Comparison of ENCODE assay signal across 8 mouse cellular contexts in the genomic region with DNA sequence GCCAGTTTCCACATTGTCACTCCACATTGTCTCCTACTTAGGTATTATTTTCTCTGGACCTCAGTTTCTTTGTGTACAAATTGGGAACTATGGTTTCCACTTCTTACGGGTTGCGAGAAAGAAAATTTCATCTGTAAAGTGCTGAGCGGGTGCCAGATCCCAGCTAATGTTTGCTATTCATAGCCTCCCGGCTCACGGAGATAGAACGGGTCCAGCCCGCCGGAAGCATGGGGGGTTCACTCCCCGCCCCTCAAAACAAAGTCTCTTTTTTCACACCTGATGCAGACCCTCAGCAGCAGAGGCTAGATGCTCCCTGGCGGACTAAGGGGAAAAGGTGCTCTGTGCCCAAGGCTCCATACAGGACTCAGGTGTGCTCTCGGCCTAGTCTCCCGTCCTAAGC. TPM values are rescaled to one million over a fixed set of nuclear protein-coding genes. Genes with fewer than 3 reads are reported as not detected.
DNase-seq lines count a peak whose midpoint lies in the region; ATAC-seq and TF ChIP-seq lines count a peak whose summit lies in the region.

No protein-coding gene starts in this region.

- no peaks in the 10 kb centered on the region for H3K36me3 ChIP-seq in kidney, postnatal 0 days (ENCODE audit: insufficient read depth, low read length)
- H3K36me3 ChIP-seq in embryonic facial prominence, embryonic 10.5 days (replicated peaks) = no peaks in the 10 kb centered on the region
- H3K36me3 ChIP-seq in hindbrain, embryonic 15.5 days = no peaks in the 10 kb centered on the region
- no peaks in the 10 kb centered on the region for H3K36me3 ChIP-seq in myocyte (ENCODE audit: control insufficient read depth, insufficient read depth)
- H3K36me3 ChIP-seq in thymus, adult 2 months (ENCODE audit: control insufficient read depth, insufficient read depth, low read length) = no peaks in the 10 kb centered on the region

- H3K4me3 ChIP-seq in kidney, postnatal 0 days (replicated peaks; ENCODE audit: low read depth, low read length) = peak overlapping the region; percentile 76
- peak overlapping the region; percentile 86 for H3K4me3 ChIP-seq in embryonic facial prominence, embryonic 10.5 days
- peak overlapping the region; percentile 62 for H3K4me3 ChIP-seq in hindbrain, embryonic 15.5 days
- peak overlapping the region; percentile 15 for H3K4me3 ChIP-seq in myocyte
- no peak overlapping the region for H3K4me3 ChIP-seq in thymus, adult 2 months (ENCODE audit: control insufficient read depth, insufficient read depth, low read length)

- TF ChIP-seq POLR2A in myocyte (IDR thresholded peaks at IDR 0.05; ENCODE audit: insufficient read length, low read depth) = no peak
- no peak for TF ChIP-seq POLR2A in thymus, adult 2 months (IDR thresholded peaks at IDR 0.05; ENCODE audit: control insufficient read depth, extremely low read depth, insufficient read depth, low read length, poor library complexity)

- peaks cover 7% of the 10 kb centered on the region; the same call in 1 of the 2 replicates for H3K4me1 ChIP-seq in kidney, postnatal 0 days (replicated peaks; ENCODE audit: insufficient read depth, low read length)
- peaks cover 34% of the 10 kb centered on the region for H3K4me1 ChIP-seq in embryonic facial prominence, embryonic 10.5 days
- H3K4me1 ChIP-seq in hindbrain, embryonic 15.5 days (replicated peaks) = peaks cover 30% of the 10 kb centered on the region
- H3K4me1 ChIP-seq in thymus, adult 2 months (replicated peaks; ENCODE audit: control insufficient read depth, insufficient read depth, low read length) = peaks cover 25% of the 10 kb centered on the region

- H3K79me2 ChIP-seq in myocyte (ENCODE audit: control insufficient read depth, insufficient read depth) = no peaks in the 10 kb centered on the region

- no peaks in the 10 kb centered on the region for H3K9me3 ChIP-seq in kidney, postnatal 0 days (replicated peaks; ENCODE audit: low read length)
- no peaks in the 10 kb centered on the region for H3K9me3 ChIP-seq in embryonic facial prominence, embryonic 10.5 days
- no peaks in the 10 kb centered on the region for H3K9me3 ChIP-seq in hindbrain, embryonic 15.5 days

- H3K27me3 ChIP-seq in kidney, postnatal 0 days (ENCODE audit: insufficient read depth, low read length) = no peaks in the 10 kb centered on the region
- peaks cover 78% of the 10 kb centered on the region for H3K27me3 ChIP-seq in embryonic facial prominence, embryonic 10.5 days (replicated peaks; ENCODE audit: low read depth, poor library complexity, severe bottlenecking)
- H3K27me3 ChIP-seq in hindbrain, embryonic 15.5 days = peaks cover 16% of the 10 kb centered on the region; the same call in 1 of the 2 replicates
- H3K27me3 ChIP-seq in myocyte (ENCODE audit: control insufficient read depth, insufficient read depth, insufficient read length) = peaks cover 61% of the 10 kb centered on the region
- peaks cover 4% of the 10 kb centered on the region; the same call in 1 of the 2 replicates for H3K27me3 ChIP-seq in thymus, adult 2 months (ENCODE audit: control insufficient read depth, insufficient read depth, low read length)

- DNase-seq in kidney, postnatal 0 days (ENCODE audit: low spot score) = no peak
- DNase-seq in kidney, adult 11 months = no peak
- no peak for DNase-seq in embryonic facial prominence, embryonic 10.5 days (ENCODE audit: low spot score)
- no peak for DNase-seq in cerebellum, adult 18-20 months
- no peak for DNase-seq in thymus, adult 2 months

- H3K27ac ChIP-seq in kidney, postnatal 0 days = no peak overlapping the region
- H3K27ac ChIP-seq in embryonic facial prominence, embryonic 10.5 days (replicated peaks) = no peak overlapping the region; the same call in 1 of the 2 replicates
- no peak overlapping the region for H3K27ac ChIP-seq in hindbrain, embryonic 15.5 days (replicated peaks)
- H3K27ac ChIP-seq in thymus, adult 2 months (ENCODE audit: control insufficient read depth, insufficient read depth, low read length) = no peak overlapping the region

- ATAC-seq in kidney, postnatal 0 days (replicated peaks; ENCODE audit: low FRiP score, low read depth) = no peak
- no peak for ATAC-seq in hindbrain, embryonic 15.5 days (ENCODE audit: low FRiP score, low read depth)
- no peak for ATAC-seq in granulocyte monocyte progenitor cell, adult 5-6 weeks (replicated peaks; ENCODE audit: poor library complexity, severe bottlenecking)

- WGBS in kidney, postnatal 0 days = 4% methylated on average over 12 of the region's 12 CpGs
- 5% methylated on average over 12 of the region's 12 CpGs for WGBS in embryonic facial prominence, embryonic 10.5 days
- 4% methylated on average over 12 of the region's 12 CpGs for WGBS in hindbrain, embryonic 15.5 days
- 9% methylated on average over 12 of the region's 12 CpGs for WGBS in thymus, adult 2 months

- no peak overlapping the region for H3K9ac ChIP-seq in kidney, postnatal 0 days (ENCODE audit: low read depth, low read length)
- H3K9ac ChIP-seq in hindbrain, embryonic 15.5 days = peak overlapping the region; percentile 69

- peak overlapping the region; percentile 28 for H3ac ChIP-seq in myocyte (ENCODE audit: control insufficient read depth, insufficient read length)

- peak overlapping the region; percentile 100 for H3K4me2 ChIP-seq in kidney, postnatal 0 days (ENCODE audit: low read length)
- peak overlapping the region; percentile 84 for H3K4me2 ChIP-seq in hindbrain, embryonic 15.5 days
- peak overlapping the region; percentile 89 for H3K4me2 ChIP-seq in myocyte (ENCODE audit: low read depth)

- TF ChIP-seq CTCF in kidney, postnatal 0 days (IDR thresholded peaks at IDR 0.05; ENCODE audit: low read depth) = no peak
- TF ChIP-seq CTCF in thymus, adult 2 months (IDR thresholded peaks at IDR 0.05; ENCODE audit: borderline replicate concordance, control insufficient read depth, extremely low read depth, insufficient read depth, low read length, poor library complexity) = no peak

TF ChIP-seq in myocyte, 11 proteins besides CTCF, POLR2A, EP300 and RAD21:
- TF ChIP-seq E2F4 (IDR thresholded peaks at IDR 0.05; ENCODE audit: insufficient read depth) (no peak), POLR2AphosphoS2 (IDR thresholded peaks at IDR 0.05; ENCODE audit: insufficient read length, low read depth) (no peak), MYOD1 (IDR thresholded peaks at IDR 0.05; ENCODE audit: control insufficient read depth in 1 of 3, insufficient read length in 2 of 3, low read depth in 2 of 3) (no peak), TCF12 (IDR thresholded peaks at IDR 0.05; ENCODE audit: insufficient read depth, poor library complexity, severe bottlenecking) (no peak), MYOG (IDR thresholded peaks at IDR 0.05; ENCODE audit: control insufficient read depth in 1 of 3, insufficient read depth in 1 of 3, insufficient read length in 2 of 3, low read depth in 2 of 3) (no peak), REST (IDR thresholded peaks at IDR 0.05; ENCODE audit: insufficient read depth, insufficient read length) (no peak), CEBPB (IDR thresholded peaks at IDR 0.05; ENCODE audit: insufficient read depth, poor library complexity, severe bottlenecking) (no peak), TCF3 (IDR thresholded peaks at IDR 0.05; ENCODE audit: insufficient read length, low read depth) (no peak), USF1 (IDR thresholded peaks at IDR 0.05; ENCODE audit: low read depth) (no peak), MAX (IDR thresholded peaks at IDR 0.05; ENCODE audit: low read depth) (no peak), SRF (IDR thresholded peaks at IDR 0.05; ENCODE audit: control insufficient read depth, insufficient read length, low read depth) (no peak)

RNA-seq across cellular contexts. Expression of gene Mmp17, which starts 0.6 kb away (rescaled TPM):
- polyA plus RNA-seq in kidney, postnatal 0 days (2015; fragmentation: Nextera tagmentation; extraction: Ambion mirVana) = 1.5 and 2.0 TPM in 2 replicates
- 2.1 and 3.4 TPM in 2 replicates for polyA plus RNA-seq in embryonic facial prominence, embryonic 10.5 days (2016; fragmentation: Nextera tagmentation; extraction: Ambion mirVana)
- polyA plus RNA-seq in hindbrain, embryonic 15.5 days (2015; fragmentation: Nextera tagmentation; extraction: Ambion mirVana) = 11.7 and 13.5 TPM in 2 replicates
- 0.35 TPM for polyA plus RNA-seq in myocyte (2012; fragmentation: generic; extraction: Trizol)
- total RNA-seq in granulocyte monocyte progenitor cell, adult 5-6 weeks (2014; fragmentation: Nextera tagmentation) = not detected in 2 replicates
- 1.5 TPM in 1 of 2 replicates, not detected in the other for total RNA-seq in granulocyte monocyte progenitor cell, adult 5-6 weeks (2017)
- polyA plus RNA-seq in thymus, adult 2 months (2012; rRNA removed) = 3.4 and 3.5 TPM in 2 replicates
